Mouse (Mus musculus): Measurements from ENCODE around the gene Gm30191. TPM values are rescaled to one million over a fixed set of nuclear protein-coding genes. Genes with fewer than 3 reads are reported as not detected.

The Gm30191 gene
- polyA plus RNA-seq (2012; rRNA removed; ENCODE audit: low replicate concordance) = not detected in 2 replicates

DNA sequence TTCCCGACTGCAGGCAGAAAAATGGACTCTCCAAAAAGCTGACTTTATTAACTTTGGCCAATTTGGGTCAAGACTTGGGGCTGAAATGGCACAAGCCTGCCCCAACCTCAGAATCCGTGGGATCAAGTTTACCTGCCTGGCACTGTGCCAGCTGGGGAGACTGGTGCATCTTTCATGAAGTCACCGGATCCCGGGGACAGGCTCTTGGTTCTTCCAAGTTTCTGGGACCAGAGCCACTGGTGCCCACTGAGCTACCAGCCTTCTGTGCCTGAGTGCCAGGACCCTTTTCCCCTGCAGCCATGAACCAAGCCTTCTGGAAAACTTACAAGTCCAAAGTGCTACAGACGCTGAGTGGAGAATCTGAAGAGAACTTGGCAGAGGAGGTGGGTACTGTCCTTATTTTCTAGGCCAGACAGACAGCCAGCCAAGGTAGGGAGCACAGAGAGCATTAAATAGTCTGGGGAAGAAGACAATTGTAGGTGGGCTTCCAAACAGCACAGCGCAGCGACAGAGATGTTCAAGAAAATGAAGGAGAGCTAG, at the start of gene Gm30191:
Gene Gm30191 (plus strand): TSS at position 217 of the 540 bp plus-strand sequence.

DNA sequence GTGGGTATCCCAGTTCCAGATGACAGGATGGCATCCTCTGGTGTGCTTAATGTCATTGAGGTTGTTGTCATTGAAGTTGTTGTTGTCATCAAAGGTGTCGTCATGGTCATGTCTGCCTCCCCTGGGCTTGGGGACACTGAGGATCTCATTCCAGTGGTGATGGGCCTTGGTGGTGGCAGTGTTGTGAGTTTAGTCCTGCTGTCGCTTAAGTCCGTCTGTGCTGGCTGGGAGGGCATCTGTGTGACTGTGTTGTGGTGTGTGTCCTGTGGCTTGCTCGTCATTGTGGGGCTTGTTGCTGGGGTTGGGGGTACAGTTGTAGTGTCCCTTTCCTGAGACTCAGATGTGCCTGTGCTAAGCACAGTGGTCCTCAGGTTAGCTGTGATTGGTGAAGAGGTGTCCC, 43.8 kb upstream of the Gm30191 start, which contains the start of gene Gm7534:
Gene Gm7534 (minus strand): TSS at position 101 of the 400 bp plus-strand sequence.

DNA sequence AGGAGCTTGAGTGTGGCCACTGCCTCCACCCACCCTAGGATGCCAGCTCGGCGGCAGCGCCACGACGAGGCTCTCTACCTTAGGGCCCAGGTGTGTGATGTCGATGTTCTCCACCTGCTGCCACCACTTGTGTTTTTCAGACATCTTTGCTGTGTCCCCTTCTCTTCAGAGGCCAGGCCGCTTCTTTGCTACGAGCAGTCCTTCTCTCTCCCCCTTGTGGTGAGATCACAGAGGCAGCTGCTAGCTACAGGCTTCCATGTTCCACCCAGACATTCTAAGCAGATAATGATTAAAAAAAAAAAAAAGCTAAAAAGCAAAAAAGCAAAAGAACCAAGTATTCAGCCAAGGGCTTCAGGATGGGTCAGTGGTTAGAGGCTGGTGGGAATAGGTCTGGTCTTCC, 19.5 kb upstream of the Gm30191 start, which contains the start of gene Catsper4:
Gene Catsper4 (minus strand): TSS at position 190 of the 400 bp plus-strand sequence.

DNA sequence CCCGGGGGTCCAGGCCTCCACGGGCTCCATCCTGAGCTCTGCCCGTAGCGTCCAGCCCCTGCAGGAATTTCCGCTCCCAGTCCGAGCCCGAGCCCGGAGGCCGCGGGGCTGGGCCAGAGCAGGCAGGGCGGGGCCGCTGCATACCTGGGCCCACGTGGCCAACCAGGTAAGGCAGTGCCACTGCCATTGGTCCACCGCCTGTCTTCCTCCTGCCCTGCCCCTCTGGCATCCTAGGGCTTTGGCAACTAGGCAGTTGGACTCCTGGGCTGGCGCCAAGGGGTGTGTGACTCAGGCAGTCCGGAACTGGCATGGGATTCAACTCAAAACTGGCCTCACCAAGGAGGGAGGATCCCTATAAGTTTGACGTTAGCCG, 8.5 kb upstream of the Gm30191 start, which contains the start of gene Cnksr1:
Gene Cnksr1 (minus strand): TSS at position 121 of the 373 bp plus-strand sequence.

DNA sequence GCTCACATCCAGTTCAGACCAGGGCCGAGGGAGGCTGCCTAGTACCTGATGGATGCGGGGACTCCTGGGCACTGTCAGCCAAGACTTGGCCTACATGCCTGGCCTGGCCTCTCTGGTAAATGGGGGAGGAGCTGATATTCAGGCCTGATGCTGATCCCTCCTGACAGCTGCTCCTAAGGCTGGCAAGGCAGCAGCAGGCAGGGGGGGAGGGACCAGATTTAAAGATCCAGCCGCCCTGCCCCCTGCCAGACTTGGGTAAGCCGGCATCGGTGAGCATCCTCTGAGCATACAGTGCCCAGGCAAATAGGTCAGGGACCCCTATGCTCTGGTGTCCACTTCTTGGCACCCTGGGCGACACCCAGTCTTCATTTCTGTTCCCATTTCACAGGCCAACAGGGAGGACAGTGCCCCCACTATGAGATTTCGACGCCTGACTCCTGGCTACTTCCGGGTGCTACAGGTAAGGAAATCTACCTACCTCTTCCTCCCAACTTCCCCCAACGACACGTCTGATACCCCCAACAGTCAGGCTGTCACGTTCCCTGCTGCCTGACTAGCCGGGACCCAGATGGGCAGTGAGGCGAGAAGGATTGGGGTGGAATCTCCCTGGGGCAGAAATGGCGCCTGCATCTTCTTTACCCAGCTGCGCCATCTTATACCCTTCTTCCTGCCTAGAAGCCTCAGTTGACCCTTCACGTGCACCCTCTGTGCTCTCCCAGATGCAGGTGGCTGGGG, 3.1 kb upstream of the Gm30191 start, which contains the start of gene E130218I03Rik:
Gene E130218I03Rik (plus strand): TSS at position 147 of the 735 bp plus-strand sequence.

DNA sequence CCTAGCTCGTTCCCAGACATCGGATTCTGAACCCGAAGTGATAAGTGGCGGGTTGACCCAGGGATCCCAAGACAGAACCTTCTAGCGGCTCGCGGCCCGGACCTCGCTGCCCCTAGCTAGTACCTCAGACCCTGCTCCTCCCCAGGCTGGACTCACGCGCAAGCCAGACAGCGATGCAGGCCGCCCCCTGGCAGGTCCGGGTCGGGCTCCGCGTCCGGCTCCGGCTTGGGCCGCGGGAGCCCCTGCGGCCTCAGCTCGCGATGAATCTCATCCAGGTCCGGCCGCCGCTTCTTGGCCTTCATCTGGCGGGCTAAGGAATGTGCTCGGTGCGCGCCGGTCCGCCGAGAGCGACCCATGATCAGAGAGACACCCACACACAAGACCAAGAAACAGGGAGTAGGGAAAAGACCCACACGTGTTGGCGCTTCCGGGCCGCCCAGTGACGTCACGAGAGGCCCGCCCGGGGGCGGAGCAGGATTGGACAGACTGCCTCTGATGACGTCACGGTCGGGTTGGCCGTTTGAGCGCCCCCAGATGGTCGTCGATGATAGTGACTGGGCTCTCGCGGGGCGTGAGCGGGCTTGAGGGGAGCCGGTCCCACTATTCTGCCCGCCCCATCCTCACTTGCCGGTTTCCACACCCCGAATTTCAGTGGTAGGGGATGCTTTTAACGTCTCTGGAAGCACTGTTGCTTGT, 1.4 kb upstream of the Gm30191 start, which contains the start of gene Zfp593:
Gene Zfp593 (minus strand): TSS at position 445 of the 696 bp plus-strand sequence.

DNA sequence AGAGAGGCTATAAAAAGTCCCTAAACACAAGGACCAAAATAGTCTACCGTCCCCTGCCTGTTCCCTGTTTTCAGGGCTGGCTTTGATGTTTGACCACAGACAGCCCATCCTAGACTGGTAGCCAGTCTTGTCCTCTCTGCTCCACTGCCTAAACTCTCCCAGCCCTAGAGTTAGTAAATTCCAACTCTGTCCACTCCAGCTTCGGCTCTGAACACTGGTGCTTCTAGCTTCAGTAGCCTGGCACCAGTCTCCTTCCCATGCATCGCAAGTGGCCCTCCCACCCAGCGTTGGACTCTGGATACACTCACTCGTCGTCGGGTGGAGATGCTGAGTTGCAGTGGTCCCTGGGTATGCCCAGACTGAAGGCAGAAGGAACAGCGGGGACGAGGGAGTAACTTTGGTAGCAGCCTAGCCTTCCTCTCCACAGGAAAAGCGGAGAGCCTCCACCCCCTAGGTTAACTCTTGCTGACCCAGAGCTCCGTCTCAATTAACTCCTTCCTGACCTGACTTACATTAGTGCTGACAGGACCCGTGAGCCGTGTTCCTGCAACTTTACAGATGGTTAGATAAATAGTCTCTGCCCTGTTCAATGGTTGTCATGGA, 7.1 kb downstream of the Gm30191 start, which contains the start of gene Grrp1:
Gene Grrp1 (minus strand): TSS at position 385 of the 603 bp plus-strand sequence.

DNA sequence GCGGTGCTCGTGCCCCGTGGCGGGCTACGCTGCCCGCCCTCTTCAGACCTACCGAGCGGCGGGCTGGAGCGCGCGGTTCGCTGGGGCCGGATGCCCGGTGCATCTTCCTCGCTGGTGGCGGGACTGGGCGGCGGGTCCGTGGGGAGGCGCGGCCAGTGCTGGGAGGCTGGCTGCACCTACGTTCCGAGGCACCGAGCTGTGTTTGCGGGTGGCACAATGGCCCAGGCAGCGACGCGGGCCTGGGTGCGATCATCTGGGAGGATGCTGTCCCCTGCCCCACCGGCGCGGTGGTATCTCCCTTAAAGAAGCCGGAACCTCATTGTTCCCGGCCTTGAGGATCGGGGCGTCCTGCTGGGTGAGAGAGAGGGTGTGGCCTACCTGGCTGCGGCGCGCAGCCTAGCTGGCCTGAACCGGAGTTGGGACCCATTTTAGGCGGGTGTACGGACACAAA, 40.9 kb downstream of the Gm30191 start, which contains the start of gene Pdik1l:
Gene Pdik1l (minus strand): TSS at position 321 of the 451 bp plus-strand sequence.

Other genes starting within 250 kb of the Gm30191 start
- 38.1 and 46.6 TPM in 2 replicates for gene Dhdds, start 246.0 kb upstream of the Gm30191 start, polyA plus RNA-seq (2012; rRNA removed; ENCODE audit: low replicate concordance)
- gene Lin28a, start 228.1 kb upstream of the Gm30191 start, polyA plus RNA-seq (2012; rRNA removed; ENCODE audit: low replicate concordance) = 0.03 TPM in 1 of 2 replicates, not detected in the other
- 0.59 and 0.79 TPM in 2 replicates for gene Zfp683, start 193.1 kb upstream of the Gm30191 start, polyA plus RNA-seq (2012; rRNA removed; ENCODE audit: low replicate concordance)
- 0.07 and 1.9 TPM in 2 replicates for gene Crybg2, start 186.1 kb upstream of the Gm30191 start, polyA plus RNA-seq (2012; rRNA removed; ENCODE audit: low replicate concordance)
- gene Cd52, start 151.9 kb upstream of the Gm30191 start, polyA plus RNA-seq (2012; rRNA removed; ENCODE audit: low replicate concordance) = 34.4 and 67.8 TPM in 2 replicates
- gene Ubxn11, start 144.4 kb upstream of the Gm30191 start, polyA plus RNA-seq (2012; rRNA removed; ENCODE audit: low replicate concordance) = 2.5 and 14.3 TPM in 2 replicates
- 483 and 501 TPM in 2 replicates for gene Sh3bgrl3, start 118.1 kb upstream of the Gm30191 start, polyA plus RNA-seq (2012; rRNA removed; ENCODE audit: low replicate concordance)
- gene Cep85, start 59.8 kb upstream of the Gm30191 start, polyA plus RNA-seq (2012; rRNA removed; ENCODE audit: low replicate concordance) = 11.8 and 22.8 TPM in 2 replicates
- gene Gm7534, start 43.9 kb upstream of the Gm30191 start, polyA plus RNA-seq (2012; rRNA removed; ENCODE audit: low replicate concordance) = not detected in 2 replicates
- 1.5 TPM in 1 of 2 replicates, not detected in the other for gene Catsper4, start 19.6 kb upstream of the Gm30191 start, polyA plus RNA-seq (2012; rRNA removed; ENCODE audit: low replicate concordance)
- gene Cnksr1, start 8.5 kb upstream of the Gm30191 start, polyA plus RNA-seq (2012; rRNA removed; ENCODE audit: low replicate concordance) = 0.36 and 8.3 TPM in 2 replicates
- gene E130218I03Rik, start 3.3 kb upstream of the Gm30191 start, polyA plus RNA-seq (2012; rRNA removed; ENCODE audit: low replicate concordance) = 0.06 TPM in 1 of 2 replicates, not detected in the other
- gene Zfp593, start 1.3 kb upstream of the Gm30191 start, polyA plus RNA-seq (2012; rRNA removed; ENCODE audit: low replicate concordance) = 6.6 and 14.5 TPM in 2 replicates
- gene Grrp1, start 7.2 kb downstream of the Gm30191 start, polyA plus RNA-seq (2012; rRNA removed; ENCODE audit: low replicate concordance) = 29.8 and 36.0 TPM in 2 replicates
- gene Pdik1l, start 41.0 kb downstream of the Gm30191 start, polyA plus RNA-seq (2012; rRNA removed; ENCODE audit: low replicate concordance) = 4.9 and 8.5 TPM in 2 replicates
- gene Trim63, start 68.2 kb downstream of the Gm30191 start, polyA plus RNA-seq (2012; rRNA removed; ENCODE audit: low replicate concordance) = 0.60 TPM in 1 of 2 replicates, not detected in the other
- 0.11 and 0.46 TPM in 2 replicates for gene Slc30a2, start 96.2 kb downstream of the Gm30191 start, polyA plus RNA-seq (2012; rRNA removed; ENCODE audit: low replicate concordance)
- 0.20 and 0.82 TPM in 2 replicates for gene Extl1, start 136.9 kb downstream of the Gm30191 start, polyA plus RNA-seq (2012; rRNA removed; ENCODE audit: low replicate concordance)
- 25.4 and 27.1 TPM in 2 replicates for gene Pafah2, start 149.4 kb downstream of the Gm30191 start, polyA plus RNA-seq (2012; rRNA removed; ENCODE audit: low replicate concordance)
- 4.7 and 11.7 TPM in 2 replicates for gene Stmn1, start 221.4 kb downstream of the Gm30191 start, polyA plus RNA-seq (2012; rRNA removed; ENCODE audit: low replicate concordance)
- gene Paqr7, start 249.8 kb downstream of the Gm30191 start, polyA plus RNA-seq (2012; rRNA removed; ENCODE audit: low replicate concordance) = 21.2 and 66.3 TPM in 2 replicates